Mouse (Mus musculus): ENCODE data around the gene Tbc1d22a. TPM values are rescaled to one million over a fixed set of nuclear protein-coding genes. Genes with fewer than 3 reads are reported as not detected.

Gene Tbc1d22a
- total RNA-seq, 2 experiments from 2014 or later, result 16.5 to 20.6 TPM

- no peak for DNase-seq
Measured at GRCm38 (mm10) chr15:86283238-86283637, 69.0 kb downstream of the Tbc1d22a start.

GRCm38 (mm10) chr15:86285296-86285695 lies 71.0 kb downstream of the Tbc1d22a start:
- no peak for DNase-seq

GRCm38 (mm10) chr15:86290074-86290473 lies 75.8 kb downstream of the Tbc1d22a start:
- DNase-seq, result no peak

- DNase-seq, result no peak
Measured at GRCm38 (mm10) chr15:86292288-86292687, 78.0 kb downstream of the Tbc1d22a start.

GRCm38 (mm10) chr15:86294426-86294825 lies 80.2 kb downstream of the Tbc1d22a start:
- DNase-seq, result no peak

- no peak for DNase-seq
Measured at GRCm38 (mm10) chr15:86295722-86296288, 81.5 kb downstream of the Tbc1d22a start.

- no peak for DNase-seq
Measured at GRCm38 (mm10) chr15:86297281-86297680, 83.0 kb downstream of the Tbc1d22a start.

GRCm38 (mm10) chr15:86303876-86304275 lies 89.6 kb downstream of the Tbc1d22a start:
- DNase-seq, result no peak

- DNase-seq, result no peak
Measured at GRCm38 (mm10) chr15:86304861-86305260, 90.6 kb downstream of the Tbc1d22a start.

- no peak for DNase-seq
Measured at GRCm38 (mm10) chr15:86305290-86305689, 91.0 kb downstream of the Tbc1d22a start.

- no peak for DNase-seq
Measured at GRCm38 (mm10) chr15:86309213-86309829, 95.1 kb downstream of the Tbc1d22a start.

- no peak for DNase-seq
Measured at GRCm38 (mm10) chr15:86320803-86321510, 106.7 kb downstream of the Tbc1d22a start.

- DNase-seq, result no peak
Measured at GRCm38 (mm10) chr15:86326341-86326740, 112.1 kb downstream of the Tbc1d22a start.

- no peak for DNase-seq
Measured at GRCm38 (mm10) chr15:86329911-86330310, 115.7 kb downstream of the Tbc1d22a start.

GRCm38 (mm10) chr15:86330454-86330853 lies 116.2 kb downstream of the Tbc1d22a start:
- DNase-seq, result no peak

GRCm38 (mm10) chr15:86331501-86332245 lies 117.4 kb downstream of the Tbc1d22a start:
- DNase-seq, result no peak

- DNase-seq, result no peak
Measured at GRCm38 (mm10) chr15:86333176-86333575, 118.9 kb downstream of the Tbc1d22a start.

- no peak for DNase-seq
Measured at GRCm38 (mm10) chr15:86333606-86334005, 119.3 kb downstream of the Tbc1d22a start.

GRCm38 (mm10) chr15:86334276-86334675 lies 120.0 kb downstream of the Tbc1d22a start:
- no peak for DNase-seq

- no peak for DNase-seq
Measured at GRCm38 (mm10) chr15:86334745-86335144, 120.5 kb downstream of the Tbc1d22a start.

- DNase-seq, result no peak
Measured at GRCm38 (mm10) chr15:86335781-86336180, 121.5 kb downstream of the Tbc1d22a start.

- no peak for DNase-seq
Measured at GRCm38 (mm10) chr15:86337726-86338125, 123.5 kb downstream of the Tbc1d22a start.

- no peak for DNase-seq
Measured at GRCm38 (mm10) chr15:86339736-86340135, 125.5 kb downstream of the Tbc1d22a start.

Measured in heart, postnatal 4 days (tissue).